Mouse (Mus musculus) embryonic facial prominence, embryonic 12.5 days (tissue): Measurements from ENCODE around the gene Zbtb7a. TPM values are rescaled to one million over a fixed set of nuclear protein-coding genes. Genes with fewer than 3 reads are reported as not detected.

Source experiments
- ATAC-seq: fragments of 200-750 bp; cut with Nextera tagmentation; 2 replicates; pipeline ENCODE4 v1.8.0; 2017; ENCODE audit not compliant: insufficient number of reproducible peaks, insufficient read depth, low FRiP score, low TSS enrichment
- H3K27ac ChIP-seq: fragments of 300-500 bp; sonication (generic); 2 replicates; pipeline ENCODE4 v1.5.1; 2016; ENCODE audit warnings: mild to moderate bottlenecking
- H3K27me3 ChIP-seq: fragments of 300-500 bp; sonication (generic); 2 replicates; pipeline ENCODE4 v1.6.1; 2016; ENCODE audit warnings: mild to moderate bottlenecking, moderate library complexity
- H3K36me3 ChIP-seq: fragments of 300-500 bp; sonication (generic); 2 replicates; pipeline ENCODE4 v1.6.1; 2016; ENCODE audit warnings: mild to moderate bottlenecking
- H3K4me1 ChIP-seq: fragments of 300-500 bp; sonication (generic); 2 replicates; pipeline ENCODE4 v1.6.1; 2016
- H3K4me2 ChIP-seq: fragments of 300-500 bp; sonication (generic); replicated peaks from 2 replicates; pipeline ENCODE4 v1.6.1; 2016; ENCODE audit warnings: mild to moderate bottlenecking, moderate library complexity
- H3K4me3 ChIP-seq: fragments of 300-500 bp; sonication (generic); 2 replicates; pipeline ENCODE4 v1.5.1; 2016; ENCODE audit warnings: mild to moderate bottlenecking
- H3K9ac ChIP-seq: fragments of 300-500 bp; sonication (generic); 2 replicates; pipeline ENCODE4 v1.6.1; 2016; ENCODE audit warnings: mild to moderate bottlenecking, moderate library complexity
- H3K9me3 ChIP-seq: fragments of 300-500 bp; sonication (generic); 2 replicates; pipeline ENCODE4 v1.6.1; 2016; ENCODE audit warnings: mild to moderate bottlenecking, moderate library complexity
- WGBS: fragments of 180-500 bp; shearing (Covaris S2); methylation state at CpG from one replicate; pipeline ENCODE4 v1.1.7; 2016; 5-methylcytosine and 5-hydroxymethylcytosine counted together
- polyA plus RNA-seq: library from polyadenylated mRNA; unstranded; fragments of >200 nt; fragmentation: Nextera tagmentation; extraction: Ambion mirVana; gene quantifications from 2 replicates; pipeline ENCODE4 v1.2.1, GENCODE M21; 2016

The Zbtb7a gene
- polyA plus RNA-seq, 1 experiment from 2014 or later: 21.7 TPM

- H3K4me3 ChIP-seq: peak within 1 kb of the TSS; percentile 64
- H3K36me3 ChIP-seq: peaks cover 74% of the 10 kb centered on the region
- peak within 1 kb of the TSS; percentile 72 for H3K9ac ChIP-seq
- H3K4me1 ChIP-seq: peaks cover 37% of the 10 kb centered on the region
- H3K27me3 ChIP-seq: no peaks in the 10 kb centered on the region
- WGBS: 5% methylated on average over 53 of the region's 53 CpGs
- peak within 1 kb of the TSS; percentile 73 for H3K27ac ChIP-seq
- ATAC-seq: peak; percentile 92
- peak within 1 kb of the TSS; percentile 59 for H3K4me2 ChIP-seq
- no peaks in the 10 kb centered on the region for H3K9me3 ChIP-seq
Measured at GRCm38 (mm10) chr10:81182336-81183333, 47.6 kb downstream of the Zbtb7a start, which contains the start of gene Dapk3. Gene Dapk3 (plus strand): TSS chr10:81183005.

GRCm38 (mm10) chr10:81183805-81184204, 48.8 kb downstream of the Zbtb7a start, which contains the start of gene 4930442H23Rik:
Gene 4930442H23Rik (minus strand): TSS chr10:81183849.
- ATAC-seq: no peak
- Histone ChIP-seq H3K9me3 (no peaks in the 10 kb centered on the region), H3K36me3 (peaks cover 68% of the 10 kb centered on the region), H3K27me3 (no peaks in the 10 kb centered on the region), H3K4me3 (peak within 1 kb of the TSS; percentile 64), H3K9ac (peak within 1 kb of the TSS; percentile 72), H3K27ac (peak within 1 kb of the TSS; percentile 73), H3K4me2 (peak within 1 kb of the TSS; percentile 59), H3K4me1 (peaks cover 26% of the 10 kb centered on the region)
- 87% methylated on average over 5 of the region's 5 CpGs for WGBS

- H3K4me2 ChIP-seq: no peak overlapping the region; the same call in 1 of the 2 replicates
- WGBS: 37% methylated on average over 4 of the region's 4 CpGs
- ATAC-seq: no peak
- H3K9me3 ChIP-seq: no peaks in the 10 kb centered on the region
- no peak overlapping the region for H3K4me3 ChIP-seq
- peak overlapping the region; percentile 73 for H3K27ac ChIP-seq
- H3K9ac ChIP-seq: 0 out of 2 replicates have a peak overlapping the region, but pooled peaks have one; percentile 15
- H3K36me3 ChIP-seq: peaks cover 61% of the 10 kb centered on the region
- peaks cover 26% of the 10 kb centered on the region for H3K4me1 ChIP-seq
- no peaks in the 10 kb centered on the region for H3K27me3 ChIP-seq
Measured at GRCm38 (mm10) chr10:81184765-81185164, 49.7 kb downstream of the Zbtb7a start.

- no peak for ATAC-seq
- peaks cover 18% of the 10 kb centered on the region for H3K4me1 ChIP-seq
- no peak overlapping the region for H3K9ac ChIP-seq
- 91% methylated on average over 9 of the region's 9 CpGs for WGBS
- H3K36me3 ChIP-seq: peaks cover 53% of the 10 kb centered on the region
- H3K27me3 ChIP-seq: no peaks in the 10 kb centered on the region
- H3K27ac ChIP-seq: no peak overlapping the region
- no peaks in the 10 kb centered on the region for H3K9me3 ChIP-seq
- H3K4me2 ChIP-seq: no peak overlapping the region
- no peak overlapping the region for H3K4me3 ChIP-seq
Measured at GRCm38 (mm10) chr10:81187161-81187560, 52.1 kb downstream of the Zbtb7a start.

GRCm38 (mm10) chr10:81189821-81190220, 54.8 kb downstream of the Zbtb7a start:
- ATAC-seq: no peak
- no peaks in the 10 kb centered on the region for H3K9me3 ChIP-seq
- H3K4me3 ChIP-seq: no peak overlapping the region
- H3K36me3 ChIP-seq: peaks cover 43% of the 10 kb centered on the region
- peaks cover 18% of the 10 kb centered on the region for H3K27me3 ChIP-seq
- 81% methylated on average over 26 of the region's 26 CpGs for WGBS
- H3K27ac ChIP-seq: no peak overlapping the region
- no peak overlapping the region; the same call in 1 of the 2 replicates for H3K9ac ChIP-seq
- H3K4me2 ChIP-seq: no peak overlapping the region
- H3K4me1 ChIP-seq: peaks cover 18% of the 10 kb centered on the region

GRCm38 (mm10) chr10:81190236-81190911, 55.4 kb downstream of the Zbtb7a start:
- Histone ChIP-seq H3K9ac (no peak overlapping the region), H3K27ac (no peak overlapping the region), H3K9me3 (no peaks in the 10 kb centered on the region), H3K4me1 (0 out of 2 replicates have a peak, but pooled peaks cover 15% of the 10 kb centered on the region), H3K4me2 (no peak overlapping the region), H3K27me3 (peaks cover 23% of the 10 kb centered on the region), H3K4me3 (no peak overlapping the region), H3K36me3 (peaks cover 39% of the 10 kb centered on the region)
- WGBS: 73% methylated on average over 31 of the region's 31 CpGs
- ATAC-seq: no peak

- 76% methylated on average over 6 of the region's 6 CpGs for WGBS
- no peak overlapping the region for H3K4me3 ChIP-seq
- 0 out of 2 replicates have a peak, but pooled peaks have one; percentile 1 for ATAC-seq
- H3K36me3 ChIP-seq: peaks cover 35% of the 10 kb centered on the region
- no peaks in the 10 kb centered on the region for H3K9me3 ChIP-seq
- H3K27me3 ChIP-seq: peaks cover 29% of the 10 kb centered on the region
- 0 out of 2 replicates have a peak, but pooled peaks cover 15% of the 10 kb centered on the region for H3K4me1 ChIP-seq
- no peak overlapping the region for H3K27ac ChIP-seq
- no peak overlapping the region for H3K9ac ChIP-seq
- no peak overlapping the region for H3K4me2 ChIP-seq
Measured at GRCm38 (mm10) chr10:81190912-81191321, 55.9 kb downstream of the Zbtb7a start.

- 0 out of 2 replicates have a peak, but pooled peaks cover 15% of the 10 kb centered on the region for H3K4me1 ChIP-seq
- ATAC-seq: no peak
- no peaks in the 10 kb centered on the region for H3K9me3 ChIP-seq
- WGBS: 88% methylated on average over 18 of the region's 18 CpGs
- H3K4me2 ChIP-seq: peak overlapping the region; percentile 92
- H3K4me3 ChIP-seq: peak overlapping the region; percentile 59
- H3K27me3 ChIP-seq: peaks cover 34% of the 10 kb centered on the region
- no peak overlapping the region for H3K9ac ChIP-seq
- H3K36me3 ChIP-seq: peaks cover 35% of the 10 kb centered on the region
- no peak overlapping the region for H3K27ac ChIP-seq
Measured at GRCm38 (mm10) chr10:81191342-81191982, 56.4 kb downstream of the Zbtb7a start.

GRCm38 (mm10) chr10:81192270-81192967, 57.4 kb downstream of the Zbtb7a start:
- H3K4me1 ChIP-seq: 0 out of 2 replicates have a peak, but pooled peaks cover 15% of the 10 kb centered on the region
- peak; percentile 78 for ATAC-seq
- H3K27ac ChIP-seq: peak overlapping the region; percentile 93
- WGBS: under 1% methylated on average over 91 of the region's 93 CpGs
- H3K4me3 ChIP-seq: peak overlapping the region; percentile 59
- H3K4me2 ChIP-seq: peak overlapping the region; percentile 92
- H3K36me3 ChIP-seq: peaks cover 26% of the 10 kb centered on the region
- H3K9ac ChIP-seq: peak overlapping the region; percentile 66
- no peaks in the 10 kb centered on the region for H3K9me3 ChIP-seq
- H3K27me3 ChIP-seq: peaks cover 44% of the 10 kb centered on the region

GRCm38 (mm10) chr10:81192968-81193501, 58.0 kb downstream of the Zbtb7a start:
- no peaks in the 10 kb centered on the region for H3K9me3 ChIP-seq
- H3K27ac ChIP-seq: peak overlapping the region; percentile 93
- 6% methylated on average over 19 of the region's 19 CpGs for WGBS
- H3K27me3 ChIP-seq: peaks cover 46% of the 10 kb centered on the region
- H3K9ac ChIP-seq: peak overlapping the region; percentile 66
- peaks cover 22% of the 10 kb centered on the region for H3K36me3 ChIP-seq
- peak overlapping the region; percentile 92 for H3K4me2 ChIP-seq
- H3K4me3 ChIP-seq: peak overlapping the region; percentile 59
- 0 out of 2 replicates have a peak, but pooled peaks cover 15% of the 10 kb centered on the region for H3K4me1 ChIP-seq
- ATAC-seq: peak; percentile 24; the same call in 1 of the 2 replicates
